In genomic region chr5:117687770-117688352, GRCm38 (mm10) we compare ENCODE assay signal across 17 mouse cellular contexts.
DNase-seq lines count a peak whose midpoint lies in the region; ATAC-seq and TF ChIP-seq lines count a peak whose summit lies in the region.
"Had no signal": no experiment of that assay in that cellular context is flagged by ENCODE, and none has a peak within 500 bp of the region (broad histone marks: within the 10 kb centered on the region; RNA-seq: fewer than 3 reads in every experiment).

No protein-coding gene starts in this region.

- DNase-seq in embryo, embryonic 11 days = peak; percentile 57
- no peak for DNase-seq in embryo, embryonic 9.5 days (ENCODE audit: extremely low spot score)
- DNase-seq in kidney, adult 8-10 months = no peak
- DNase-seq in embryonic facial prominence, embryonic 10.5 days (ENCODE audit: low spot score) = peak; percentile 52
- DNase-seq in left cerebral cortex, adult 9 months (ENCODE audit: low spot score in 2 of 2) = no peak
- DNase-seq: adrenal gland, adult 2 months; cerebellum, adult 11 months; cerebellum, postnatal 25 days; gastrocnemius, postnatal 14 days; heart, adult 2 months; lung, postnatal 14 days had no signal

- H3K9ac ChIP-seq in kidney, embryonic 16.5 days (replicated peaks; ENCODE audit: low read length) = no peak overlapping the region
- no peak overlapping the region for H3K9ac ChIP-seq in midbrain, embryonic 15.5 days
- no peak overlapping the region for H3K9ac ChIP-seq in intestine, postnatal 0 days (ENCODE audit: low read depth, low read length)
- H3K9ac ChIP-seq: embryonic facial prominence, embryonic 15.5 days; hindbrain, embryonic 12.5 days; limb, embryonic 15.5 days had no signal

- peaks cover 36% of the 10 kb centered on the region for H3K4me1 ChIP-seq in kidney, embryonic 16.5 days (ENCODE audit: insufficient read depth, low read length)
- peaks cover 45% of the 10 kb centered on the region for H3K4me1 ChIP-seq in embryonic facial prominence, embryonic 10.5 days
- peaks cover 22% of the 10 kb centered on the region for H3K4me1 ChIP-seq in midbrain, embryonic 15.5 days
- H3K4me1 ChIP-seq in intestine, postnatal 0 days (replicated peaks; ENCODE audit: control insufficient read depth, insufficient read depth, low read length) = no peaks in the 10 kb centered on the region
- H3K4me1 ChIP-seq: embryonic facial prominence, embryonic 15.5 days; limb, embryonic 15.5 days had no signal

- peak; percentile 35; the same call in 1 of the 2 replicates for ATAC-seq in kidney, embryonic 16.5 days (ENCODE audit: low FRiP score, low TSS enrichment)
- peak; percentile 37; the same call in 1 of the 2 replicates for ATAC-seq in midbrain, embryonic 15.5 days (replicated peaks)
- ATAC-seq in intestine, postnatal 0 days = no peak

- 9% methylated on average over 4 of the region's 4 CpGs for WGBS in kidney, embryonic 16.5 days
- WGBS in embryonic facial prominence, embryonic 10.5 days = 28% methylated on average over 4 of the region's 4 CpGs
- 19% methylated on average over 4 of the region's 4 CpGs for WGBS in midbrain, embryonic 15.5 days
- WGBS in intestine, postnatal 0 days = 49% methylated on average over 4 of the region's 4 CpGs

- H3K27ac ChIP-seq in kidney, embryonic 16.5 days (ENCODE audit: low read length) = peak overlapping the region; percentile 44; the same call in 1 of the 2 replicates
- H3K27ac ChIP-seq in embryonic facial prominence, embryonic 10.5 days (replicated peaks) = 0 out of 2 replicates have a peak overlapping the region, but pooled peaks have one; percentile 51
- peak overlapping the region; percentile 35; the same call in 1 of the 2 replicates for H3K27ac ChIP-seq in midbrain, embryonic 15.5 days
- no peak overlapping the region for H3K27ac ChIP-seq in intestine, postnatal 0 days (ENCODE audit: low read depth, low read length)
- H3K27ac ChIP-seq: embryonic facial prominence, embryonic 15.5 days; heart, adult 2 months; hindbrain, embryonic 12.5 days; limb, embryonic 15.5 days had no signal

- no peak overlapping the region for H3K4me3 ChIP-seq in kidney, embryonic 16.5 days (ENCODE audit: low read length)
- 0 out of 2 replicates have a peak overlapping the region, but pooled peaks have one; percentile 11 for H3K4me3 ChIP-seq in embryonic facial prominence, embryonic 10.5 days
- no peak overlapping the region for H3K4me3 ChIP-seq in midbrain, embryonic 15.5 days
- no peak overlapping the region for H3K4me3 ChIP-seq in intestine, postnatal 0 days (ENCODE audit: low read depth, low read length)
- H3K4me3 ChIP-seq: embryonic facial prominence, embryonic 15.5 days; heart, adult 2 months; hindbrain, embryonic 12.5 days; limb, embryonic 15.5 days had no signal

- no peak overlapping the region for H3K4me2 ChIP-seq in kidney, embryonic 16.5 days (replicated peaks; ENCODE audit: low read depth, low read length)
- no peak overlapping the region for H3K4me2 ChIP-seq in midbrain, embryonic 15.5 days
- no peak overlapping the region for H3K4me2 ChIP-seq in intestine, postnatal 0 days (replicated peaks; ENCODE audit: low read depth)
- H3K4me2 ChIP-seq: embryonic facial prominence, embryonic 15.5 days; hindbrain, embryonic 12.5 days; limb, embryonic 15.5 days had no signal

- H3K36me3 ChIP-seq in kidney, embryonic 16.5 days (ENCODE audit: insufficient read depth, low read length) = no peaks in the 10 kb centered on the region
- H3K36me3 ChIP-seq in embryonic facial prominence, embryonic 10.5 days (replicated peaks) = no peaks in the 10 kb centered on the region
- H3K36me3 ChIP-seq in midbrain, embryonic 15.5 days (replicated peaks) = no peaks in the 10 kb centered on the region
- no peaks in the 10 kb centered on the region for H3K36me3 ChIP-seq in intestine, postnatal 0 days (ENCODE audit: control insufficient read depth, insufficient read depth)
- H3K36me3 ChIP-seq: embryonic facial prominence, embryonic 15.5 days; hindbrain, embryonic 12.5 days; limb, embryonic 15.5 days had no signal

- no peaks in the 10 kb centered on the region for H3K27me3 ChIP-seq in kidney, embryonic 16.5 days (ENCODE audit: insufficient read depth, low read length)
- H3K27me3 ChIP-seq in embryonic facial prominence, embryonic 10.5 days (replicated peaks; ENCODE audit: low read depth, poor library complexity, severe bottlenecking) = no peaks in the 10 kb centered on the region
- no peaks in the 10 kb centered on the region for H3K27me3 ChIP-seq in midbrain, embryonic 15.5 days (replicated peaks)
- H3K27me3 ChIP-seq in intestine, postnatal 0 days (replicated peaks; ENCODE audit: control insufficient read depth, insufficient read depth, low read length) = no peaks in the 10 kb centered on the region
- H3K27me3 ChIP-seq: embryonic facial prominence, embryonic 15.5 days; hindbrain, embryonic 12.5 days; limb, embryonic 15.5 days had no signal

- TF ChIP-seq CTCF in intestine, postnatal 0 days (IDR thresholded peaks at IDR 0.05; ENCODE audit: low read depth) = no peak

- H3K9me3 ChIP-seq in kidney, embryonic 16.5 days (ENCODE audit: low read length) = no peaks in the 10 kb centered on the region
- no peaks in the 10 kb centered on the region for H3K9me3 ChIP-seq in embryonic facial prominence, embryonic 10.5 days
- H3K9me3 ChIP-seq in midbrain, embryonic 15.5 days = no peaks in the 10 kb centered on the region
- H3K9me3 ChIP-seq in intestine, postnatal 0 days (ENCODE audit: control insufficient read depth) = no peaks in the 10 kb centered on the region
- H3K9me3 ChIP-seq: embryonic facial prominence, embryonic 15.5 days; hindbrain, embryonic 12.5 days; limb, embryonic 15.5 days had no signal

Comparison
In these comparisons a context has a peak if more than half of its experiments do, and no peak if none do; other contexts are left out.
1. DNase-seq: peak in embryo, embryonic 11 days (single experiment) and embryonic facial prominence, embryonic 10.5 days (single experiment); none in embryo, embryonic 9.5 days (single experiment), kidney, adult 8-10 months (0 of 2) and left cerebral cortex, adult 9 months (0 of 2).